Mouse (Mus musculus): ENCODE results near the gene Grid2. TPM values are rescaled to one million over a fixed set of nuclear protein-coding genes. Genes with fewer than 3 reads are reported as not detected.

Grid2 gene
- total RNA-seq, 1 experiment from 2014 or later = not detected

DNA sequence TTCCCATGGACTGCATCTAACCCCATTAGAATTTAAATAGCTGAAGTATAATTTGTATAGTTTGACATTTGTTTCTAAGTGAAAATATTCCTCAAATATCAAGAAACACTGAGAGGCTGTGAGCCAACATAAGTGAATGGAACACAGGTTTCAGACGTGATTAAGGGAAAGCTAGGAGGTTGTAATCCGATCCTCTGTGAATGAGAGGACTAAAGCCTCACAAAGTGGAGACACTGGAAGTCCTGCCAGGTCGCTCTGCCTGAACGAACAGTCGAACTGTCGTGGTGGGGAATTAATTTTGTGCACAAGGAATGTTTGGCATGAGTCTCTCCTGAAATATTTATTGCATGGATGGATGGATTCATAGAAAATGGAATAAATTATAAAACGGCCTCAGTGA is 1395.1 kb downstream of the Grid2 start:
- ATAC-seq (ENCODE audit: extremely low read depth, insufficient number of reproducible peaks, low FRiP score, poor library complexity, severe bottlenecking) = no peak

DNA sequence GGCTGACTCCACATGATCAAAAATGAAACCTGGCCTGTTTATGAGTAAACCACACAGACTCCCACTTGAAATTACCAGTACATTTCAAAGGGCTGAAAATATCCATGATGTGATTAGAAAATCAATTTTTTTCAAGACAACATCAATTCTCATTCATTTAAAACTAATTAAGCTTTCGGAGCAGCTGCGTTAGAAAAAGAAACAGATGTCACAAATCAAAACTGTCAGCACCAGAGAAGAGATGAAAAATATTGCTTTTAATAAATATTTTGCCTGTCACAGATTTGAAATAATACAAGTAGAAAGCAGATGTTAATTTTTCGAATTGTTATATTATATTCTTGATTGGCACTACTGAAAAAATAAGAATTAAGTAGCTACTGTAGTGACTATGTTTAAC is 1415.3 kb downstream of the Grid2 start:
- ATAC-seq (ENCODE audit: extremely low read depth, insufficient number of reproducible peaks, low FRiP score, poor library complexity, severe bottlenecking) = no peak

DNA sequence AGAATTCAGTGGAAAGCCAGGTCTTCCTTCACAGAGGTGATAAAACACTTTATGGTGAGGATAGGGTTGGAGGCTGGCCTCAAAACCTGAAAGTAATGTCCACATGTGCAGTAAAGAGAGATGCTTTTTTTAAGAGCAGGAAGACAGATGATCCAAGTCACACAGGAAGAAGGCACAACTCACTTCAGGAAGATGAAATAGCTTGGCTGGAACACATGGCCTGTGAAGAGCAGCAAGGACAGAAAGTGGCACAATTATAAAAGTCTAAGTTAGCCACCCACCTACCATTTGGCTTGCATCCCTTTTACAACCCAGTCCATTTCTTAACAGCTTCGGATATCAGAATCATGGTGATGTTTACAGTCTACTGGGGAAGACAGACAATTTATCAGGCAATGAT is 1423.1 kb downstream of the Grid2 start:
- no peak for ATAC-seq (ENCODE audit: extremely low read depth, insufficient number of reproducible peaks, low FRiP score, poor library complexity, severe bottlenecking)

DNA sequence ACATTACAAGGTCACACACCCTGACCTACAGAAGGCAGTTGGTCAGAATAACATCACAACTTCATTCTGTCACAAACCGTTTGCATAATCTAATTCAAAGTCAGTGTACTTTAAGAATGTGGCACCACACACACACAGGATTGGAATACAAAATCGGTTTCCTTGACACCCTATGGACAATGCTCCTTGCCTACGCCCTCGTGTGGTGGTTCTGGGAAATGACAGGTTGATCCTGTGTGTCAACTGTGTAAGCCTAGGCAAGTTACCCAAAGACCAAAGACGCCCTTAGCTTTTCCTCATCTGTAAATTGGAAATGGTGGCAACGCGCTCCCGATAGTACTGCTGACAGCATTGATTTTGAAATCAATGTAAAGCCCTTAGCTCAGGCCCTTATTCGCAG is 1428.3 kb downstream of the Grid2 start:
- no peak for ATAC-seq (ENCODE audit: extremely low read depth, insufficient number of reproducible peaks, low FRiP score, poor library complexity, severe bottlenecking)

DNA sequence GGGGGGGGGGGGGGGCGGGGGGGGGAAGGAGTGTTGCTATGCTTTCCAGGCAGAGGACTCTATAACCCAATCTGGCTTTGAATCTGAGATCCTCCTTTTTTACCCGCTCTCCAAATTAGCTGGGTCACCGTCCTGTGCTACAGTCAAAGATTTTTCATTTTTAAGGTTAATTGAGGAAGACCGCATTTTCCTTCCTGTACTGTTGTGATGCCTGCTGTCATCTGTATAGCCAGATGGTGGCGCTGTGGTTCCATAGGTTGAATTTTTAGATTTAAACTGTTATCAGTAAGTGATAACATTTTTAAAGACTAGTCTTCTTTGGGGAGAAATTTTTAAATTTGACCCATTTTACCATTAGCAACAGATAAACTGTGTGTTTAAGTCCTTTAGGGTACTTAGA is 1429.3 kb downstream of the Grid2 start:
- ATAC-seq (ENCODE audit: extremely low read depth, insufficient number of reproducible peaks, low FRiP score, poor library complexity, severe bottlenecking) = no peak

DNA sequence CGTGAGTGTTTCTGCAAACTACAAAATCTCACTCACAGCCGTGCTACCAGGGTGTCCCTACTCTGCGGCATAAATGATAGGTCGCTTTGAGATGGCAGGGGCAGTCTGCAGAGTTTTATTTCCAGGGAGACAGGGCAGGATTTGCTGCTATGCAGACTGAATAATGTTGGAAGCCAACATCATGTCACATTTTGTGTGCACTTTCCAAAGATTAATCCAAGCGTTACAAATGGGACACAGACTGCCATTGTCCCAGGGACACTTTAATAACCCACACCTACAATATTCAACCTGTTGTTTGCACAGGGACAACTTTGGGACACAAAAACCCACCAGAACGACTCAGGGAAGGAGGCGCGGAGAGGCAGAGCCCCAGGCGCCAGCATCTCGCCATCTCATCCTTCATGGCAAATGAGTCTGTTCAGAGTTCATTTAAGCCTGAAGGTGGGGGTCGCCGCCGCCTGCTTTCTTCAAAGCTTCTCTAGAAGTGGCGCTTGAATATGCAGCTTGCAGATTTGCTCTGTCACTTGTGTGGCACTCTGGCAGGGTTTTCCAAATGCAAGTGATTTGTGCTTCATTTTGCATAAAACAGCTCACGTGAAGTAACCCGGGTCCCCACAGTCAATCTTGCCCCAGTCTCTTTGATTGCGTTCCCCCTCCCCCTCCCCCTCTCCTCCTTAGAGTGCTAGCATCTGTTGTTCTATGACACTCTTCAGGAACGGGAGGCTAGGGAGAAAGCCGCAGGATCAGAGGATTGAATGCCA is 1432.7 kb downstream of the Grid2 start:
- no peak for ATAC-seq (ENCODE audit: extremely low read depth, insufficient number of reproducible peaks, low FRiP score, poor library complexity, severe bottlenecking)

DNA sequence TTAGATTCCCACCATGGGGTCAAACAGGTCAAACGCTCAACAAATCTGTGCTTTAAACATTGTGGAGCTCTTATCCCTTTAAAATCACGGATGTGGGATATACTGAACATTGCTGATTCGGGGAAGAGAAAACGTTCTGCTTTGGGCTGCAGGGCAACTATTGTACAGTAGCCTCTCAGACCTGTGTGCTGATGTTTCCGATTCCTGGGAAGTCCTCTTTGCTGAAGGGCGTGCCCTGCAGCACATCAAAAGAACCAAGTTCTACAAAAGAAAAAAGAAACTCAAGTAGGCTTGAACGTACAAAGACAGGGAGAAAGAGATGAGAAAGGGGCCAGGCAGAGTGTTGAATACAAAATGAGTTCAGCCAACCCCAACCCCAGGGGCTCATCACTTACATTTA is 1439.0 kb downstream of the Grid2 start:
- ATAC-seq (ENCODE audit: extremely low read depth, insufficient number of reproducible peaks, low FRiP score, poor library complexity, severe bottlenecking) = no peak

DNA sequence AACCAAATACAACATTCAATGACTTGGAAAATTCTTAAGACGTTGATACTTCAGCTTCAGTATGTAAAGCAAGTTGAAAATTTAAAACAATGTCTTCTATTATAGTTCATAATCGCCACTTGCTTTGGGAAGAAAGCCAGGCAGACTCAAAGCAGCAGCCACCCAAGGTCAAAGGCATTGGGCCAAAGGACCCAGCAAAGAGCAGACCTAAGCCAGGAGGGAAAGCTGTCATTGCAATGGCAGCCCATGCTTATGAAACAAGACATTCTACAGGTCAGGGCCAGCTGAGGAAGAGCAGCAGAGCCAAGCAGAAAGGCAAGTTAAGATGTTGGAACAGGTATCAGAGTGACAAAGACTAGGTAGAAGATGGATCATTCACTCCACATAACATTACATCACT is 1448.0 kb downstream of the Grid2 start:
- no peak for ATAC-seq (ENCODE audit: extremely low read depth, insufficient number of reproducible peaks, low FRiP score, poor library complexity, severe bottlenecking)

DNA sequence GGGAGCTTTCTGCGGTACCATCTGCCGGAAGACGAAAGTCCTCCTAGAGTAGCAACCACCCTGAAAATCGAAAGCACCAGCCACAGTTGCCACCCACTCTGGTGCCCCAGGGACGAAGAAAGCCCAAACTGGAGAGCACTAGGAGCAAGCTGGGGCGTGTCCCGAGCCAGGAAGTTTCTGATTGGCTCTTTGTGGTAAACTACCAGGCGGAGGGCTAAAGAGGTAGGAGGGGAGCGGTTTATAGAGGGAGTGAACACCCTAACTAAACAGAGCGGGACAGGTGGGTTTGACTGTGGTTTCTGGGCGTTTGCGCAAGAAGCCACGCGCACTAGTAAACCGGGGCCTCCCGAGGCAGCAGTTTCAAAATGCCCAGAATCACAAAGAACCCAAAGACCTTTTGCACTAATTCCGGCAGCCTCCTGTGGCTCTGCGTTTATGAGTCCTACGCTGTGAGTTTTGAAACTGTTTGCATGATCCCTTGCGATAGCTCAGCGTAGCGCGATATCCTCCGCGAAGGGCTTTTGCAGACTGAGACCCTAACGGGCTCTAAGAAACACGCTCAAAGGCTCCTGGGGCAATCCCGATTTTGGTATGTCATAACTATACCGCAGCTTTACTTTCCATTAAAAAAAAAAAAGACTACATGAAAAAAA is 1472.2 kb downstream of the Grid2 start:
- no peak for ATAC-seq (ENCODE audit: extremely low read depth, insufficient number of reproducible peaks, low FRiP score, poor library complexity, severe bottlenecking)

DNA sequence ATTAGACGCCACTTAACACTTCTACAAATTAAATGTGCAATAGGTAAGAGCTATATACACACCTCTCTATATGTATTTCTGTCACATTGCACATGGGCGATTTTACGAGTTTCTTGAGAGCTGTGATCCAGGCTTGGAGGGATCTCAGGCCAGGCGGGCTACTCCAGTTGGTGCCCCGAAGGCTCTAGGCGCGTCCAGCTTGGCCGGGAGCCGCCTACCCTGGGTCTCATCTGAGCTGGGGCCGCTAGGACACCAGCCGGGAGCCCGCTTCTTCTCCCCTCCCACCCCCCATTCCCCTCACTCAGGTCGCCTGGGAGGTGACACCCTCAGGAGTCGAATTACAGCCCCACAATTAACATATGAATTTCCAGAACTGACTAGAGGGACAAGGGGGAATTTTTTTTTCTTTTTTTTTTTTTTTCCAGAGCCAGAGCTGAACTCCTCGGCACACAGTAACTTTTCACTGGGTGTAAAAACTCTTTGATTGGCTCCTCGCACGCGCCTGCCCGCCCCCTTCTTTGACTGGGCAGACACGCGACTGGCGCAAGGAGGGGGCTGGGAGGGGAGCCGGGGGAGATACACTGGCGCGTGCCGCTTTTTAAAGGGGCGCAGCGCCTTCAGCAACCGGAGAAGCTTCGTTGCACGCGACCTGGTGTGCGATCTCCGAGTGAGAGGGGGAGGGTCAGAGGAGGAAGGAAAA is 1473.0 kb downstream of the Grid2 start, which contains the start of gene Atoh1:
TSS of gene Atoh1 (plus strand) at position 627 of the 700 bp plus-strand sequence.
- ATAC-seq (ENCODE audit: extremely low read depth, insufficient number of reproducible peaks, low FRiP score, poor library complexity, severe bottlenecking) = no peak

DNA sequence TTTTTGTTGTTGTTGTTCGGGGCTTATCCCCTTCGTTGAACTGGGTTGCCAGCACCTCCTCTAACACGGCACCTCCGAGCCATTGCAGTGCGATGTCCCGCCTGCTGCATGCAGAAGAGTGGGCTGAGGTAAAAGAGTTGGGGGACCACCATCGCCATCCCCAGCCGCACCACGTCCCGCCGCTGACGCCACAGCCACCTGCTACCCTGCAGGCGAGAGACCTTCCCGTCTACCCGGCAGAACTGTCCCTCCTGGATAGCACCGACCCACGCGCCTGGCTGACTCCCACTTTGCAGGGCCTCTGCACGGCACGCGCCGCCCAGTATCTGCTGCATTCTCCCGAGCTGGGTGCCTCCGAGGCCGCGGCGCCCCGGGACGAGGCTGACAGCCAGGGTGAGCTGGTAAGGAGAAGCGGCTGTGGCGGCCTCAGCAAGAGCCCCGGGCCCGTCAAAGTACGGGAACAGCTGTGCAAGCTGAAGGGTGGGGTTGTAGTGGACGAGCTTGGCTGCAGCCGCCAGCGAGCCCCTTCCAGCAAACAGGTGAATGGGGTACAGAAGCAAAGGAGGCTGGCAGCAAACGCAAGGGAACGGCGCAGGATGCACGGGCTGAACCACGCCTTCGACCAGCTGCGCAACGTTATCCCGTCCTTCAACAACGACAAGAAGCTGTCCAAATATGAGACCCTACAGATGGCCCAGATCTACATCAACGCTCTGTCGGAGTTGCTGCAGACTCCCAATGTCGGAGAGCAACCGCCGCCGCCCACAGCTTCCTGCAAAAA is 1473.7 kb downstream of the Grid2 start:
- no peak for ATAC-seq (ENCODE audit: extremely low read depth, insufficient number of reproducible peaks, low FRiP score, poor library complexity, severe bottlenecking)

DNA sequence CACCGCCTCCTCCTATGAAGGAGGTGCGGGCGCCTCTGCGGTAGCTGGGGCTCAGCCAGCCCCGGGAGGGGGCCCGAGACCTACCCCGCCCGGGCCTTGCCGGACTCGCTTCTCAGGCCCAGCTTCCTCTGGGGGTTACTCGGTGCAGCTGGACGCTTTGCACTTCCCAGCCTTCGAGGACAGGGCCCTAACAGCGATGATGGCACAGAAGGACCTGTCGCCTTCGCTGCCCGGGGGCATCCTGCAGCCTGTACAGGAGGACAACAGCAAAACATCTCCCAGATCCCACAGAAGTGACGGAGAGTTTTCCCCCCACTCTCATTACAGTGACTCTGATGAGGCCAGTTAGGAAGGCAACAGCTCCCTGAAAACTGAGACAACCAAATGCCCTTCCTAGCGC is 1474.4 kb downstream of the Grid2 start:
- ATAC-seq (ENCODE audit: extremely low read depth, insufficient number of reproducible peaks, low FRiP score, poor library complexity, severe bottlenecking) = no peak

DNA sequence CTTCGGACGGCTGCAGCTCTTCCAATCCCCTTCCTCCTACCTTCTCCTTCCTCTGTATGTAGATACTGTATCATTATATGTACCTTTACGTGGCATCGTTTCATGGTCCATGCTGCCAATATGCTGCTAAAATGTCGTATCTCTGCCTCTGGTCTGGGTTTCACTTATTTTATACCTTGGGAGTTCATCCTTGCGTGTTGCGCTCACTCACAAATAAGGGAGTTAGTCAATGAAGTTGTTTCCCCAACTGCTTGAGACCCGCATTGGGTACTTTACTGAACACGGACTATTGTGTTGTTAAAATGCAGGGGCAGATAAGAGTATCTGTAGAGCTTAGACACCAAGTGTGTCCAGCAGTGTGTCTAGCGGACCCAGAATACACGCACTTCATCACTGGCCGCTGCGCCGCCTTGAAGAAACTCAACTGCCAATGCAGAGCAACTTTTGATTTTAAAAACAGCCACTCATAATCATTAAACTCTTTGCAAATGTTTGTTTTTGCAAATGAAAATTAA is 1474.9 kb downstream of the Grid2 start:
- no peak for ATAC-seq (ENCODE audit: extremely low read depth, insufficient number of reproducible peaks, low FRiP score, poor library complexity, severe bottlenecking)

DNA sequence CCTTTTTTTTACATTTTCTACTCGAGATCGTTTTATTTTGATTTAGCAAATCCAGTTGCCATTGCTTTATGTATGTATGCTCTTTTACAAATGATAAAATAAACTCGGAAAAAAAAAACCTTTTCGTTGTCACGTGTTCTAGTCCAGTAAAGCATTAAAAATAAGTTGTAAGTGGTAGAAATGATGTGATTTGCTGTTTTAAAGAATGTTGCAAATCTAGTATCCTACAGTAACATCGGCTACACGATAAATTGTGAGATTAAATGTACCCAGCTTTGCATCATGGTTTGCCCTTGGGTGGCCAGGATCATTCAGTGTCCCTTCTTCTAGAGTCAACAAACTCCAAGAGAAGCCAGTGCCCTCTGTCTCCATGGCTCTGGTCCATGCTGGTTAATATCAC is 1475.5 kb downstream of the Grid2 start:
- no peak for ATAC-seq (ENCODE audit: extremely low read depth, insufficient number of reproducible peaks, low FRiP score, poor library complexity, severe bottlenecking)

DNA sequence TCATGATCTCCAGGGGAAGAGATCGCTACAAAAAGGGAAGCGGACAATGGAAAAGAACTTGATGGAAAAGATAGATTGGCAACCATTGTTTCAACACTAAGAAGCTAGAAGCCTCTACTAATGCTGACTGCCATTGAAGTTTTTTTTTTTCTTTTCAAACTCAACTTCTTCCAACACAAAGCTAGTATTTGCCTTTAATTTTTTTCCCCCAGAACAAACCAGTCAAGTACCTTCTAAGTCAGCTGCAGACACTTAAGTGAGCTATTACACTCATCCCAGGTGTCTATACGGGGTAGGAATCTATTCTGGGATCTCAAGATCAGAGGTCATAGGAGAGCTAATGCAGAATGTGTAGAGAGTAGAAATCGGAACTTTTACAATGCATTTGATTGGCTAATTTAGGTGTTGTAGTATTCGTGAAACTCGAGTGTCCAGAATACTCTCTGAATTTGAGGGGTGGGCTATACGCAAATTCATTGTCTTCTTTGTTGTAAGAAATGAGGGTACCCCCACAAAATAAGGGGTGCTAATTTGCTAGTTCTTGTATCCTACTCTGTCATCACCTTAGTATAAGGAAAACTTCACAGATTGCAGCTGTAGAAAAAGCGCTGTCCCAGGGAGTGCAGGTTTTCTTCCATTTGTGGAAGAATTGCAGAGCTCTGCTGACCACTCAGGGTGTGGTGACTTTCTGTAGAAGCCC is 1476.1 kb downstream of the Grid2 start:
- no peak for ATAC-seq (ENCODE audit: extremely low read depth, insufficient number of reproducible peaks, low FRiP score, poor library complexity, severe bottlenecking)

DNA sequence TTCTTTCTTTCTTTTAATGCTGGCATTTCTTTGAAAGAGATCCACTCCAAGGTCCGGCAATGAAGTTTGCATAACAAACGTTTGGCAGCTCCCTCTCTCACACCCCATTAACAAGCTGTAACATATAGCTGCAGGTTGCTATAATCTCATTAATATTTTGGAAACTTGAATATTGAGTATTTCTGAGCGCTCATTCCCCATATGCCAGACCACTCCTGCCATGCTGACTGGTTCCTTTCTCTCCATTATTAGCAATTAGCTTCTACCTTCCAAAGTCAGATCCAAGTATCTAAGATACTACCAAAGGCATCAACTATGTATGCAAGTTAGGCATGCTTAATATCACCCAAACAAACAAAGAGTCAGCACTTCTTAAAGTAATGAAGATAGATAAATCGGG is 1477.6 kb downstream of the Grid2 start:
- ATAC-seq (ENCODE audit: extremely low read depth, insufficient number of reproducible peaks, low FRiP score, poor library complexity, severe bottlenecking) = no peak

DNA sequence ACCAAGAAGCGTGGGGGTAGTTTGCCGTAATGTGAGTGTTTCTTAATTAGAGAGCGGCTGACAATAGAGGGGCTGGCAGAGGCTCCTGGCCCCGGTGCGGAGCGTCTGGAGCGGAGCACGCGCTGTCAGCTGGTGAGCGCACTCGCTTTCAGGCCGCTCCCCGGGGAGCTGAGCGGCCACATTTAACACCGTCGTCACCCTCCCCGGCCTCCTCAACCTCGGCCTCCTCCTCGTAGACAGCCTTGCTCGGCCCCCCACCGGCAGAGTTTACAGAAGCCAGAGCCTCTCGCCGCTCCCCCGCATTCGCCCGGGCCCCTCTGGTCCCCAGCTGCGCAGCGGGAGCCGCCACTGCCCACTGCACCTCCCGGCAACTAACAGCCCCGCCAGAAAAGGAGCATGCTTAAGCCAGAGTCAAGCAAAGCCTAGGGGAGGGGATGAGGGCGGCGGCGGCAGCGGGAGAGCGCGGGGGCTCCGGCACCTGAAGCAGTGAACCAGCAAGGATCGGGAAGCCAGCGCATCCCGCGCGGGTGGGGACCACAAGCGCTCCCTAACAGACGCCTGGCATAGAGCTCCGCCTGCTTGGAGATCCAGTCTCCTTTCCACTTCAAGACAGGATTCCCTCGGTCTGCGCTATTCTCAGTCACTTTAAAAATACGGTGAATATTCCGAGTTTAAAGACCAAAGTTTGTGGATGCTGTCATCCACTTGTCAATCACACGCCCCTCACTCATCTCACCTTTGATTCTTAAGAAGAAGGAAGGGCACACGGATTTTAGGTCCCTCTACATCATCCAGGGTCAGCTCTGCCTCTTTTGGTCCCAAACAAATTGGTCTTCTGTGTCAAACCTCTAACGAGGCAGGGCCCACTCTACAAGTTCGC is 1479.0 kb downstream of the Grid2 start:
- no peak for ATAC-seq (ENCODE audit: extremely low read depth, insufficient number of reproducible peaks, low FRiP score, poor library complexity, severe bottlenecking)

DNA sequence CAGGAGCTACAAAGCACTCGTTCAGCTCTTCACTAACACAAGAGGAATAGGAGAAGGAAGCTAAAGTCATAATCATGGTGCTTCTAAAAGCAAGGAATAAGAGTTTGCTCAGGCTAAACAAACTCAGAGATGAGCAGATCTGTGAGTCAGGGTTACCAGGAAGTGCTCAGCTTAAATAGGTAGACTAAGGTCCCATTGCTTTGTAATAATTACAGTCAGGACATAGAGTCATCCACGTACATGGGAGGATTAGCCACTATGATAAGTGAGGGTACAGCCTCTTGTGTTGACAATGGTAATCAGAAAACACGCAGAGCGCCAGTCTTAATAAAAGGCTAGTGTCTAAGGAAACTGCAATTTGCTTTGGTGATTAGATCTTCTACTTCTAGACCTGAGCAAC is 1480.6 kb downstream of the Grid2 start:
- no peak for ATAC-seq (ENCODE audit: extremely low read depth, insufficient number of reproducible peaks, low FRiP score, poor library complexity, severe bottlenecking)
